Mouse (Mus musculus) neural tube, embryonic 11.5 days (tissue): ENCODE results near the gene Mier3. TPM values are rescaled to one million over a fixed set of nuclear protein-coding genes. Genes with fewer than 3 reads are reported as not detected.

Source experiments
- ATAC-seq: fragments of 200-750 bp; cut with Nextera tagmentation; 2 replicates; pipeline ENCODE4 v1.8.0; 2017; ENCODE audit warnings: moderate number of reproducible peaks, mild to moderate bottlenecking, moderate TSS enrichment, moderate library complexity; ENCODE audit not compliant: insufficient read depth, low FRiP score, low TSS enrichment
- DNase-seq: peaks from one replicate; pipeline ENCODE4 v3.0.0-alpha.2; 2015; ENCODE audit warnings: low spot score
- H3K27ac ChIP-seq: fragments of 300-500 bp; sonication (generic); 2 replicates; pipeline ENCODE4 v1.5.1; 2014; ENCODE audit warnings: low read depth, mild to moderate bottlenecking, low read length
- H3K27me3 ChIP-seq: fragments of 300-500 bp; sonication (generic); 2 replicates; pipeline ENCODE4 v1.6.1; 2014; ENCODE audit warnings: mild to moderate bottlenecking, low read length, mixed read lengths; ENCODE audit not compliant: control insufficient read depth, insufficient read depth
- H3K36me3 ChIP-seq: fragments of 300-500 bp; sonication (generic); 2 replicates; pipeline ENCODE4 v1.6.1; 2014; ENCODE audit warnings: mild to moderate bottlenecking, low read length, moderate library complexity, mixed read lengths; ENCODE audit not compliant: control insufficient read depth, insufficient read depth
- H3K4me1 ChIP-seq: fragments of 300-500 bp; sonication (generic); 2 replicates; pipeline ENCODE4 v1.6.1; 2014; ENCODE audit warnings: low read length, mixed read lengths; ENCODE audit not compliant: control insufficient read depth, insufficient read depth
- H3K4me2 ChIP-seq: fragments of 300-500 bp; sonication (generic); 2 replicates; pipeline ENCODE4 v1.6.1; 2014; ENCODE audit warnings: low read depth, mild to moderate bottlenecking, moderate library complexity
- H3K4me3 ChIP-seq: fragments of 300-500 bp; sonication (generic); 2 replicates; pipeline ENCODE4 v1.5.1; 2014; ENCODE audit warnings: low read depth, low read length
- H3K9ac ChIP-seq: fragments of 300-500 bp; sonication (generic); 2 replicates; pipeline ENCODE4 v1.6.1; 2014; ENCODE audit warnings: mild to moderate bottlenecking, low read length
- H3K9me3 ChIP-seq: fragments of 300-500 bp; sonication (generic); 2 replicates; pipeline ENCODE4 v1.6.1; 2016; ENCODE audit warnings: low read length; ENCODE audit not compliant: control insufficient read depth
- WGBS: fragments of 180-500 bp; shearing (Covaris S2); extraction: QIAGEN DNeasy Blood & Tissue Kit; methylation state at CpG from one replicate; pipeline ENCODE4 v1.1.7; 2014; 5-methylcytosine and 5-hydroxymethylcytosine counted together
- polyA plus RNA-seq: library from polyadenylated mRNA; unstranded; fragments of >200 nt; fragmentation: Nextera tagmentation; extraction: Ambion mirVana; gene quantifications from 2 replicates; pipeline ENCODE4 v1.2.1, GENCODE M21; 2014

Mier3 gene
- polyA plus RNA-seq, 1 experiment from 2014 or later, result 24.9 TPM

DNA sequence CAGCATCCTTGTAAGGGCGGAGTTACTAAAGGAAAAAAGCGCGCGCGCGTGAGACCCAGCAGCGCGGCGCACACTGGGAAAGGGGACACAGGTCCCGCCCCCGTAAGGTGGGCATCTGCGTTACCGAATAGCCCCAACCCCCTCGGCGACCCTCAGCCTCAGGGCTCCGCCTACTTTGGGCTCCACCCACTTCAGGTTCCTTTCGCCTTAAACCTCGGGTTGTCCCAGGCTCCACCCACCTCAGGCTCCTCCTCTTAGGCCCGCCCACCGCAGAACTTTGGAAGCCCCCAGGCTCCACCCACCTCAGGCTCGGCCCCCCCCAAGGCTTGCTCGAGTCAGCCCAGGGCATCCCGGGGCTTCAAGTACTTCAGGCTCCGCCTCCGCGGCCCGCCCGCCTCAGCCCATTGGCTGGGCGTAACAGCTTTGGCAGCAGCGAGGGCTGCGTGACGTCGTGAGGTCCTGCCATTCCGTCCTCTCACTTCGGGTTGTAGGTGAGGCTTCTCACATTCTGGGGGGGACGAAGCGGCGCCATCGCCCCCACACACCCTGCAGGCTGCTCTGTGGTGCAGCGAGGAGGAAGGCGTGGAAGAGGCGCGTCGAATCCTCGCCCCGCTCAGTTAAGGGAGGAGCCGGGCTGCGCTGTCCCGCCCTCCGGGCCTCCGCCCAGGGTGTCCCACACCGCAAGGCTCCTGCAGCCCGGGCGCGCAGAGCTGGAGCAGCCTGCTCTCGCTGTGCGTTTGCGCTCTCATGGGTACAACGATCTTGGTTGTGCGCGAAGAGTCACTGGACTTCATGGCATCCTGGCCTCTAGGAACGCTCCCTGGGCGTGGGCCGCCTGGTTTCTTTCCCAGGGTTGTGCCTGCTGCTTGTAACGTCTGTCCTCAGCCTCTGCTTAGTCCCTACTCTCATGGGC lies 44.6 kb downstream of the Mier3 start:
- 0 out of 2 replicates have a peak, but pooled peaks cover 3% of the 10 kb centered on the region for H3K9me3 ChIP-seq
- DNase-seq (peak; percentile 99), ATAC-seq (peak; percentile 99)
- under 1% methylated on average over 65 of the region's 65 CpGs for WGBS
- H3K27ac ChIP-seq, result 0 out of 2 replicates have a peak overlapping the region, but pooled peaks have one; percentile 34
- H3K4me2 ChIP-seq, result peak overlapping the region; percentile 85
- no peaks in the 10 kb centered on the region for H3K36me3 ChIP-seq
- no peaks in the 10 kb centered on the region; the same call in 1 of the 2 replicates for H3K4me1 ChIP-seq
- H3K9ac ChIP-seq, result peak overlapping the region; percentile 60
- H3K27me3 ChIP-seq, result no peaks in the 10 kb centered on the region
- peak overlapping the region; percentile 59 for H3K4me3 ChIP-seq

GRCm38 (mm10) chr13:111726898-111727297 lies 46.1 kb downstream of the Mier3 start:
- 92% methylated on average over 5 of the region's 5 CpGs for WGBS
- Histone ChIP-seq H3K4me2 (no peak overlapping the region), H3K27me3 (no peaks in the 10 kb centered on the region), H3K4me1 (no peaks in the 10 kb centered on the region; the same call in 1 of the 2 replicates), H3K27ac (no peak overlapping the region), H3K36me3 (no peaks in the 10 kb centered on the region), H3K9ac (no peak overlapping the region), H3K9me3 (0 out of 2 replicates have a peak, but pooled peaks cover 3% of the 10 kb centered on the region), H3K4me3 (no peak overlapping the region)
- ATAC-seq (no peak), DNase-seq (no peak)

- DNase-seq (no peak), ATAC-seq (no peak)
- H3K4me3 ChIP-seq, result no peak overlapping the region
- H3K27me3 ChIP-seq, result no peaks in the 10 kb centered on the region
- no peaks in the 10 kb centered on the region for H3K4me1 ChIP-seq
- no peak overlapping the region for H3K27ac ChIP-seq
- 86% methylated on average over 7 of the region's 7 CpGs for WGBS
- H3K36me3 ChIP-seq, result no peaks in the 10 kb centered on the region
- H3K4me2 ChIP-seq, result no peak overlapping the region
- H3K9me3 ChIP-seq, result no peaks in the 10 kb centered on the region
- no peak overlapping the region for H3K9ac ChIP-seq
Measured at GRCm38 (mm10) chr13:111741204-111741990, 60.6 kb downstream of the Mier3 start.

DNA sequence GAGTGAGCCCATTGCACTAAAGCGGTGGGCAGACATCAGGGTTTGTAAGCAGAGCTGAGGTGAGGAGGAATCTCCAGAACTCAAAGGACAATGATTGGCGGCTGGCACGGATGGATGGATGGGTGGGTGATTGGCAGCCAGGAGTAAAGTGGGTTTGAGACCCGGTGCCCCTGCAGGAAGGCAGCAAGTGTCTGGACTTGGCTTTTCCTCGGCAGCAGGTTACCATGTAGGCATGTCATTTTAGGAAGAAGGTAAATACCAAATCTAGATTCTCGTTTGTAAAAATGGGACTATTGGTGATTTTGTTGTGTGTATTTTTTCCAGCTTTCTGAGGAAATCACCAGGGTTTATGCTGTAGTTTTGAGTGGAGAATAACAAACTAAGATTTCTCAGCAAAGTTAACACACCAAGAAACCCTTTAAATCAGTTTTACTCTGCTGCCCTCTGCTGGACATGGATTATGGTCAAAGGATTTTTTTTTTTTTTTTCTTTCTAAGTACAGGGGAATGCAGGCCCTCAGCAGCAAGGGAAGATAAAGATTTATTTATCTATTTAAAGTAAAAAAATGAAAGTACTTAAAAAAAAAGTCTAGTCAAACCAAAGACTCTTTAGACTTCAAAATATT lies 61.3 kb downstream of the Mier3 start:
- Histone ChIP-seq H3K9me3 (no peaks in the 10 kb centered on the region), H3K27ac (no peak overlapping the region), H3K36me3 (no peaks in the 10 kb centered on the region), H3K27me3 (no peaks in the 10 kb centered on the region), H3K9ac (no peak overlapping the region), H3K4me3 (no peak overlapping the region), H3K4me1 (no peaks in the 10 kb centered on the region), H3K4me2 (no peak overlapping the region)
- peak; percentile 48 for DNase-seq
- no peak for ATAC-seq
- WGBS, result 61% methylated on average over 6 of the region's 6 CpGs

DNA sequence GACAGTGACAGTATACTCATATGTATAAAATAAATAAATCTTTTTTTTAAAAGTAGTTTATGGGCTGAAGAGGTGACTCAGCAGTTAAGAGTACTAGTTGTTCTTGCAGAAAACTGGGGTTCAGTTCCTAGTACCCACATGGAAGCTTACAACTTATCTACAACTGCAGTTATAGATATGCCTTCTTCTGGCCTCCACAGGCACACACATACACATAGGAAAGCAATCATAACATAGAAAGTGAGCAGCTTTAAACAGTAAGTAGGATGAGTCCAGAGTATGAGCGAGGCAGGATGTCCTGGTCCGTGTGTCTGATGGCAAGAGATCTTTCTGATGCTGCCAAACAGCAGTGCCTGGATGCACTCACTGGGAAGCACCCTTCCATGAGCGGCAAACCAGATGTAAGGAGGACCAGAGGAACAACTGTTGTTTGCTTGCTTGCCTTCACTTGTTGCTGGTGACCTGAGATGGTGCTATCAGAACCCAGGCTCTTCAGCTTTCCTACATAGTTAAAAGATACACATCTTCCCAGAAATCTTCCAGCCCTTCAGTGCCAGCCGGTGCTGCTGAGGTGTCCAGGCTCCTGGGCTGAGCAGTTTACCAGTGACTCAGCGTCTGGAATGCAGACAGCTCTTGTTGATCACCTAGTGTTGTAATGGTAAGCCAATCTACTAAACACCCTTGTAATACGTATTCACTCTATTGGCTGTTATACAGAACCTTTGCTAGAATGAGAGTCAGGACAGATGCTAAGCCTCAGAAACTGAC lies 63.6 kb downstream of the Mier3 start:
- no peaks in the 10 kb centered on the region for H3K9me3 ChIP-seq
- H3K27me3 ChIP-seq, result no peaks in the 10 kb centered on the region
- H3K27ac ChIP-seq, result no peak overlapping the region
- no peaks in the 10 kb centered on the region for H3K4me1 ChIP-seq
- H3K36me3 ChIP-seq, result peaks cover 4% of the 10 kb centered on the region; the same call in 1 of the 2 replicates
- DNase-seq (no peak), ATAC-seq (no peak)
- no peak overlapping the region for H3K4me2 ChIP-seq
- H3K4me3 ChIP-seq, result no peak overlapping the region
- 81% methylated on average over 6 of the region's 6 CpGs for WGBS
- no peak overlapping the region for H3K9ac ChIP-seq

DNA sequence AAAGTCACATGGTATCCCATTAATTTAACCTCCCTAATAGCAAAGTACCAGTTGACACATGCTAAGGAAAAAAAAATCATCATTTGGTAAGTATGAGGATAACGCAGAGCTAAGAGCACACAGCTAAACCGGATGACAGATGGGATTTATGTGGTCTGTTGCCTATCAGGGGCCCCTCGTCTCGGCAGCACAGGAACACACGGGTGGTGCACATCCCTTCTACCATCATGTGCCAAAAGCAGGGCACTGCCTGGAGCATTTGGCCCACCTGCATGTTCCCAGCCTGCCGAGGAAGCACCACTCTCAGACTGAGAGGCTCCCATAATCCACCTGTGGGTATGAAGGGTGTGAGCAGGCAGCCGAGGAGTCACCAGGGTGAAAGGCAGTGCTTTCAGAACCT lies 64.4 kb downstream of the Mier3 start:
- H3K27me3 ChIP-seq, result no peaks in the 10 kb centered on the region
- no peak overlapping the region for H3K27ac ChIP-seq
- H3K4me2 ChIP-seq, result no peak overlapping the region
- 73% methylated on average over 7 of the region's 7 CpGs for WGBS
- DNase-seq (no peak), ATAC-seq (no peak)
- H3K36me3 ChIP-seq, result peaks cover 4% of the 10 kb centered on the region; the same call in 1 of the 2 replicates
- no peak overlapping the region for H3K4me3 ChIP-seq
- no peaks in the 10 kb centered on the region for H3K9me3 ChIP-seq
- H3K4me1 ChIP-seq, result no peaks in the 10 kb centered on the region
- H3K9ac ChIP-seq, result no peak overlapping the region

- peaks cover 7% of the 10 kb centered on the region; the same call in 1 of the 2 replicates for H3K36me3 ChIP-seq
- H3K27me3 ChIP-seq, result no peaks in the 10 kb centered on the region
- 95% methylated on average over 5 of the region's 5 CpGs for WGBS
- H3K4me2 ChIP-seq, result no peak overlapping the region
- H3K9ac ChIP-seq, result no peak overlapping the region
- DNase-seq, result no peak
- H3K4me1 ChIP-seq, result no peaks in the 10 kb centered on the region
- no peak overlapping the region for H3K27ac ChIP-seq
- H3K9me3 ChIP-seq, result no peaks in the 10 kb centered on the region
- no peak for ATAC-seq
- H3K4me3 ChIP-seq, result no peak overlapping the region
Measured at GRCm38 (mm10) chr13:111746831-111747230, 66.1 kb downstream of the Mier3 start.
